Mouse (Mus musculus): ENCODE results near the gene Dnajc16. TPM values are rescaled to one million over a fixed set of nuclear protein-coding genes. Genes with fewer than 3 reads are reported as not detected.

Gene Dnajc16
- polyA plus RNA-seq (2015; fragmentation: Nextera tagmentation; extraction: Ambion mirVana), result 2.2 and 2.5 TPM in 2 replicates

DNA sequence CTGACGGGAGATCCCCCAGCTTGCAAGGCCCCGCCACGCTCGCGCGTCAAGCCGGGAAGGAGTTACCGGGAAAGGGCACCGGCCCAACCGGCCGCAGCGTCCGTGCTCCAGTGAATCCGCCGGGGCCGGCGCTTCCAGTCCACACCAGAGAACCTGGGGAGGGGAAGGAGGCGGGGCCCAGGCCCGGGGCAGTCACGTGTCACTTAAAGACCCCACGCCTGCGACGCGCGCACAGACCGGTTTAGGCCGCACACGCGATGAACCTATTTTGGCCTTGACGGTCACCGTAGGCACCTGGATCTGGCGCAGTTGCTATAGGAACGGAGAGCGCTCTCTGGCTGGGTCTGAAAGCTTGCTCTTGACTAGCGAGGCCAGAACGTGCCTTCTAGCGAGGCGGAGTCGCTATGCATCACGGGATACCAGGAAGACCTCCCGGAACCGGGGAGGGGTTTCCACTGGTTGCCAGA, at the start of gene Dnajc16:
Dnajc16 (minus strand) TSS at position 408 of the 467 bp plus-strand sequence.

DNA sequence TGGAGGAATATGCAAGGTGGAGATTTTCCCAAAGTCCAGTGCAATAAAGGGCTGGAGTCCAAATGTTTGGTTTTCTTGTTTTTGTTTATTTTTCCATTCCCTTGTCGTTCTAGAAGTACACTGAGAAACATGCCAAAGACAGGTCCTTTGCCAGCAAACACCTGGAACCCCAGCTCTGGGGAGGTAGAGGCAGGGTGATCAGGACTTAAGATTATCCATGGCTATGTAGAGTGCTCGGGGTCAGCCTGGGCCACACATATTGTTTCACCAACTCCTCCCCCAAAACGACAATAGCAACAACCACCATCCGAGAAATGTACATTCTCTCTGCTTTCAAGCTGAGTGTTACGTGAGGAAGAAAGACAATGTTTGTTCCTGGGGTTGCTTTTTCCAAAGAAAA, 35.3 kb upstream of the Dnajc16 start, which contains the start of gene Cela2a:
Cela2a (minus strand) TSS at position 101 of the 400 bp plus-strand sequence.

DNA sequence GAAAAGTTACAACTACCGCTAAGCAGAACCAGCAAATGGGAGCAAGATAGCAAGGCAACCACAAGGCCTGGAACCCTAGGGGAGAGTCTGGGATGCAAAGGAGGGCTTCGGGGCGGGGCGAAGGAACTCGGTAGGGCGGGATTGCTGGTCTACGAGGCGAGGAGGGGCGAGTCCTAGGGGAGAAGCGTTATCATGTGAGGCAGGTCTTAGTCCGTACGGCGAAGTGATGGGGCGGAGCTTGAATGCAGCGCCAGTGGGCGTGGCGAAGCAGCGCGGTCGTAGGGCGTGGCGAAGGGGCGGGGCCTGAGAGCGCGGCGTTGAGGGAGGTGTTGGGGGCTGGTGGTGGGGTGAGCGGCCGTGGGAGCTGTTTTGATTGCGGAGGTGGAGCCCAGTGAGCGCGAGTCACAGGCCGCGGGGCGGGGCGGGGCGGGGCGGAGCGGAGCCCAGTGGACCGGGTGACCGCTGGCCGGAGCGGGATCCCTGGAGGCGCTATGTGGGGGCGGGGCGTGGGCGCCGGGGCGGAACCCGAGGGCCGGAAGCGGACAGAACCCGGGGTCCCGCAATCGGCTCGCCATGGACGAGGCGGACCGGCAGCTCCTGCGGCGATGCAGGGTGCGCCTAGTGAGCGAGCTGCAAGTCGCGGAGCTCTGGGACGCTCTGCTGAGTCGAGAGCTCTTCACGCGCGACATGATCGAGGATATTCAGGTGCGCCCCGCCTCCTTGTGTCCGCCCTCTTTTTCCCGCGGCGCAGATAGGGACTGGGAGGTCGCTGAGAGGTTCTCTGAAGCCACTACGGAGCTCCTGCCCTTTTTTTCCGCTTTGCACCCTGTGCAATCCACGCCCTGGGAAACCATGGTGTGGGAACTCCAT, 2.8 kb upstream of the Dnajc16 start, which contains the start of gene Casp9:
Casp9 (plus strand) TSS at position 331 of the 870 bp plus-strand sequence.

GRCm38 (mm10) chr4:141746578-141747346, 44.0 kb downstream of the Dnajc16 start, which contains the start of gene Agmat:
Gene Agmat, plus strand, starts transcription at chr4:141746672.

GRCm38 (mm10) chr4:141722731-141723672, 67.7 kb downstream of the Dnajc16 start, which contains the start of gene Ddi2:
Gene Ddi2, minus strand, starts transcription at chr4:141723419.

Other genes with a start within 250 kb of the Dnajc16 start
- 7.2 and 9.5 TPM in 2 replicates for gene Fblim1, start 184.8 kb downstream of the Dnajc16 start, polyA plus RNA-seq (2015; fragmentation: Nextera tagmentation; extraction: Ambion mirVana)
- 4.8 and 5.6 TPM in 2 replicates for gene Tmem82, start 172.3 kb downstream of the Dnajc16 start, polyA plus RNA-seq (2015; fragmentation: Nextera tagmentation; extraction: Ambion mirVana)
- 22.5 and 27.9 TPM in 2 replicates for gene Slc25a34, start 167.1 kb downstream of the Dnajc16 start, polyA plus RNA-seq (2015; fragmentation: Nextera tagmentation; extraction: Ambion mirVana)
- 4.0 and 4.2 TPM in 2 replicates for gene Plekhm2, start 126.0 kb downstream of the Dnajc16 start, polyA plus RNA-seq (2015; fragmentation: Nextera tagmentation; extraction: Ambion mirVana)
- 2.4 TPM in 1 of 2 replicates, not detected in the other for gene Rsc1a1, start 105.3 kb downstream of the Dnajc16 start, polyA plus RNA-seq (2015; fragmentation: Nextera tagmentation; extraction: Ambion mirVana)
- gene Ddi2, start 67.5 kb downstream of the Dnajc16 start, polyA plus RNA-seq (2015; fragmentation: Nextera tagmentation; extraction: Ambion mirVana), result 14.3 and 15.1 TPM in 2 replicates
- gene Agmat, start 44.3 kb downstream of the Dnajc16 start, polyA plus RNA-seq (2015; fragmentation: Nextera tagmentation; extraction: Ambion mirVana), result 0.63 and 0.83 TPM in 2 replicates
- gene Casp9, start 2.7 kb upstream of the Dnajc16 start, polyA plus RNA-seq (2015; fragmentation: Nextera tagmentation; extraction: Ambion mirVana), result 6.4 and 6.7 TPM in 2 replicates
- not detected in 2 replicates for gene Cela2a, start 35.2 kb upstream of the Dnajc16 start, polyA plus RNA-seq (2015; fragmentation: Nextera tagmentation; extraction: Ambion mirVana)
- gene Ctrc, start 55.4 kb upstream of the Dnajc16 start, polyA plus RNA-seq (2015; fragmentation: Nextera tagmentation; extraction: Ambion mirVana), result not detected in 2 replicates
- gene Efhd2, start 84.0 kb upstream of the Dnajc16 start, polyA plus RNA-seq (2015; fragmentation: Nextera tagmentation; extraction: Ambion mirVana), result 76.6 and 80.5 TPM in 2 replicates
- gene Fhad1, start 224.2 kb upstream of the Dnajc16 start, polyA plus RNA-seq (2015; fragmentation: Nextera tagmentation; extraction: Ambion mirVana), result 7.6 and 7.7 TPM in 2 replicates

Data from skeletal muscle tissue, postnatal 0 days (tissue).